Mouse (Mus musculus) A20 (cell line): ENCODE measurements around the gene Fbxo42.
A peak's percentile ranks its signal among the peaks of the same experiment; 100 is the strongest.

Experiments used
- DNase-seq: peaks from one replicate; pipeline ENCODE4 v3.0.0-alpha.2; 2011; ENCODE audit warnings: low read depth, low spot score

The Fbxo42 gene

DNA sequence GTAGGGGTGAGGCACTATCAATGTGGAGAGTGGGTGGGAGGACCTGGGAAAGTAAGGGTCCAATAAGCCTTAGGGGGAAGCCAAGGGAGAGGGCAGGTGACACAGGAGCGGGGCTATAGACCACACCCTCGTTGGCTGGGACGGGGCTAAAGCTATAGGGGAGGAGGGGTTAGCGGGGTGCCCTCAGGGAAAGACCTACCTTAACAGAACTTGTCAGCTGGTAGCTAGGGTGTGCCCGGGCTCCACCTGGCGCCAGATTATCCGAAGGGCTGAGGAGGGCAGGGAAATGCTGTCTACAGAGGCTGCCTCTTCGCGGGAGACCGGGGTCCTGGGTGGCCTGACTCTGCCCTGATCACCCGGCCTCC lies 100.9 kb downstream of the Fbxo42 start:
- no peak for DNase-seq

DNA sequence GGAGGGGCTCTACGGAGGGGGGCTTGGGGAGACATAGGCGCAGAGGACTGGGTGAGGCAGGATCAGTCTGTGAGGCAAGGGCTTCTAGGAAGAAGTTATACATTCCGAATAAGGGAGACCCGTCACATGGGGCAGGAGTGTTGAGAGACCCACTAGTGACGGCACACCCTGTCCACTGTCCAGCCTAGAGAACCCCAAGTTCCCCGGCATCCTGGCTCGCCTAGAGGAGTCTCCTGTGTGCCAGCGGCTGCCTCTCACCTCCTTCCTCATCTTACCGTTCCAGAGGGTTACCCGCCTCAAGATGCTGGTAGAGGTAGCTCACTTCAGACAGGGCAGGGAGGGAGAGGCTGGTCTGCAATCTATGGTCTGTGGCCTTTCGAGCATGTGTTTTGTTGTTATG lies 101.7 kb downstream of the Fbxo42 start:
- DNase-seq: no peak

GRCm38 (mm10) chr4:141251071-141251470 lies 103.4 kb downstream of the Fbxo42 start:
- DNase-seq: no peak

GRCm38 (mm10) chr4:141252641-141253040 lies 104.9 kb downstream of the Fbxo42 start:
- peak; percentile 33 for DNase-seq
